Mouse (Mus musculus) naive thymus-derived CD4-positive, alpha-beta T cell, adult 2 months (primary cell): Measurements from ENCODE around the gene Agpat1.

ENCODE experiments used
- DNase-seq: peaks from one replicate; pipeline ENCODE4 v3.0.0-alpha.2; 2011; ENCODE audit warnings: low read depth

Agpat1 gene

DNA sequence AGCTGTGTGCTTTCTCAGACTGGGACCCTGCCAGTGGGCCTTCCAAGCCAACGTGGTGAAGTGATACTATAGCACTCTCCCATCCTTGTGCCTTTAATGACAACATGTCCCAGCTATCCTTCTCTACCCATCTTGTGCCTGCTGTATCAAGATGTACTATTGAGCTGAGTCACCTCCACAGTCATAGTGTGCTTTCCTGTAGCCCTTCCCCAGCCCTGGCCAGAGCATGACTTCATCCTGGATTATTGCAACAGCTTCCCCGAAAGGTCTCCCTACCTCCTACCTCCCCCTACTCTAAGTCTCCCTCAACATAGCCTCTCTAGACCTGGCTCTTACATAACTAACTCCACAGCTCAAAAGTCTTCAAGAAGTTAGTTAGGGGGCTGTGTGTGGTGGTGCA is 31.6 kb downstream of the Agpat1 start:
- no peak for DNase-seq

- DNase-seq = no peak
Measured at GRCm38 (mm10) chr17:34637459-34637858, 33.4 kb downstream of the Agpat1 start.

GRCm38 (mm10) chr17:34639461-34640255 is 35.6 kb downstream of the Agpat1 start:
- no peak for DNase-seq

- DNase-seq = no peak
Measured at GRCm38 (mm10) chr17:34640778-34641601, 36.9 kb downstream of the Agpat1 start.

- no peak for DNase-seq
Measured at GRCm38 (mm10) chr17:34641945-34642344, 37.9 kb downstream of the Agpat1 start.

GRCm38 (mm10) chr17:34643379-34643778 is 39.3 kb downstream of the Agpat1 start:
- no peak for DNase-seq

GRCm38 (mm10) chr17:34643944-34644343 is 39.9 kb downstream of the Agpat1 start:
- peak; percentile 24 for DNase-seq

GRCm38 (mm10) chr17:34644608-34645007 is 40.5 kb downstream of the Agpat1 start, which contains the start of gene Fkbpl:
Gene Fkbpl (plus strand): TSS chr17:34644764.
- peak; percentile 98 for DNase-seq

GRCm38 (mm10) chr17:34645256-34645829 is 41.3 kb downstream of the Agpat1 start:
- no peak for DNase-seq

GRCm38 (mm10) chr17:34645831-34646511 is 41.9 kb downstream of the Agpat1 start:
- DNase-seq = peak; percentile 25

- DNase-seq = peak; percentile 97
Measured at GRCm38 (mm10) chr17:34646906-34647787, 43.1 kb downstream of the Agpat1 start, which contains the start of gene Atf6b. Gene Atf6b (plus strand): TSS chr17:34647146.

GRCm38 (mm10) chr17:34648141-34648890 is 44.3 kb downstream of the Agpat1 start:
- DNase-seq = no peak

- DNase-seq = no peak
Measured at GRCm38 (mm10) chr17:34649106-34649864, 45.2 kb downstream of the Agpat1 start.

- DNase-seq = no peak
Measured at GRCm38 (mm10) chr17:34650781-34651180, 46.7 kb downstream of the Agpat1 start.

- peak; percentile 46 for DNase-seq
Measured at GRCm38 (mm10) chr17:34651507-34652221, 47.6 kb downstream of the Agpat1 start.

GRCm38 (mm10) chr17:34652546-34652945 is 48.5 kb downstream of the Agpat1 start:
- DNase-seq = no peak

DNA sequence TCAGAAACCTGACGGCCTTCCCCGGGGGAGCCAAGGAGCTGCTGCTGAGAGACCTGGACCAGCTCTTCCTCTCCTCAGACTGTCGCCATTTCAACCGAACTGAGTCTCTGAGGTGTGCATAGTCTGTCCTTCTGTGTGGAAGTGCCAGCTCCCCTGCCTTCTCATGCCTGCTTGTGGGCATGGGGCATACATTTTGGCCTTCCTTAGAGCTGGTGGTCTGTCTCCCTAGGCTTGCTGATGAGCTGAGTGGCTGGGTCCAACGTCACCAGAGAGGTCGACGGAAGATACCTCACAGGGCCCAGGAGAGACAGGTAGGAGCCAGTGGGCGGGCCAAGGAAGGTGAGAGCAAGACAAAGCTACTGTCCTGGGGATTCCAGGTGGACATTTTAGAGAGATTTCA is 48.9 kb downstream of the Agpat1 start:
- DNase-seq = no peak

DNA sequence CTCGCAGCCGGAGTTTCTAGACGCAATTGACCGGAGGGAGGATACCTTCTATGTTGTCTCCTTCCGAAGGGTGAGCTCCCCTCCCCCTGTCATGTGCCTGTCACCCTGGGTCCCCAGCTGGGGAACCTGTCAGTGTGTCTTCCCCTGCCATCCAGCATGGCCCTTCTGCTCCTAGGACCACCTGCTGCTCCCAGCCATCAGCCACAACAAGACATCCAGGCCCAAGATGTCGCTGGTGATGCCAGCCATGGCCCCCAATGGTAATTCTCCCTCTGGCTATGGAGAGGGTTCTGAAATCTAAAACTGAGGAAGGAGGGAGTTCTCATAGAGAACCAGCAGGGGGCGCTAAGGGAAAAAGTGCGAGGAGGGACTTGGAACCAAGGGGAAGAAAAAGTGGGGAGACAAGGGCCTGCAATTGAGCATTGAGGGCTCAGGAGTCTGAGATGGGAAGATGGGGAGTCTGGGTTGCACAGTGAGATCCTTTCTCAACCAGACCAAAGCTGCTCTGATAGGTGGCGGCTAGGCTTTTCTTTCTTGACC is 49.8 kb downstream of the Agpat1 start:
- DNase-seq = peak; percentile 72

GRCm38 (mm10) chr17:34654392-34654791 is 50.3 kb downstream of the Agpat1 start:
- DNase-seq = no peak
